Mouse (Mus musculus): ENCODE measurements around the gene Zbtb16. TPM values are rescaled to one million over a fixed set of nuclear protein-coding genes. Genes with fewer than 3 reads are reported as not detected.

The Zbtb16 gene
- polyA plus RNA-seq, 1 experiment from 2014 or later, result 1.00 TPM

- WGBS, result 53% methylated on average over 12 of the region's 12 CpGs
- peak overlapping the region; percentile 77 for H3K4me2 ChIP-seq
- no peak overlapping the region for H3K4me3 ChIP-seq
- H3K9me3 ChIP-seq (replicated peaks), result peaks cover 7% of the 10 kb centered on the region
- no peak overlapping the region for H3K27ac ChIP-seq (ENCODE audit: poor library complexity, severe bottlenecking)
- H3K36me3 ChIP-seq, result no peaks in the 10 kb centered on the region
- no peak overlapping the region for H3K9ac ChIP-seq
- peaks cover 25% of the 10 kb centered on the region for H3K4me1 ChIP-seq (replicated peaks)
- ATAC-seq (ENCODE audit: insufficient number of reproducible peaks, low FRiP score), result no peak
- peaks cover 21% of the 10 kb centered on the region for H3K27me3 ChIP-seq (replicated peaks)
Measured at GRCm38 (mm10) chr9:48648285-48649097, 187.5 kb downstream of the Zbtb16 start.

GRCm38 (mm10) chr9:48647648-48648284 lies 188.3 kb downstream of the Zbtb16 start:
- peaks cover 25% of the 10 kb centered on the region for H3K4me1 ChIP-seq (replicated peaks)
- no peak overlapping the region for H3K27ac ChIP-seq (ENCODE audit: poor library complexity, severe bottlenecking)
- H3K9me3 ChIP-seq (replicated peaks), result peaks cover 7% of the 10 kb centered on the region
- H3K9ac ChIP-seq, result no peak overlapping the region
- H3K4me2 ChIP-seq, result no peak overlapping the region
- no peak overlapping the region for H3K4me3 ChIP-seq
- no peak for ATAC-seq (ENCODE audit: insufficient number of reproducible peaks, low FRiP score)
- peaks cover 21% of the 10 kb centered on the region for H3K27me3 ChIP-seq (replicated peaks)
- H3K36me3 ChIP-seq, result no peaks in the 10 kb centered on the region
- 37% methylated on average over 10 of the region's 10 CpGs for WGBS

- H3K27ac ChIP-seq (ENCODE audit: poor library complexity, severe bottlenecking), result no peak overlapping the region
- H3K36me3 ChIP-seq, result no peaks in the 10 kb centered on the region
- H3K9ac ChIP-seq, result no peak overlapping the region
- no peak for ATAC-seq (ENCODE audit: insufficient number of reproducible peaks, low FRiP score)
- H3K4me2 ChIP-seq, result no peak overlapping the region
- peaks cover 25% of the 10 kb centered on the region for H3K4me1 ChIP-seq (replicated peaks)
- no peak overlapping the region for H3K4me3 ChIP-seq
- WGBS, result 49% methylated on average over 16 of the region's 16 CpGs
- H3K9me3 ChIP-seq (replicated peaks), result peaks cover 7% of the 10 kb centered on the region
- peaks cover 21% of the 10 kb centered on the region for H3K27me3 ChIP-seq (replicated peaks)
Measured at GRCm38 (mm10) chr9:48646781-48647647, 189.0 kb downstream of the Zbtb16 start.

- Histone ChIP-seq H3K4me3 (no peak overlapping the region), H3K27me3 (replicated peaks) (peaks cover 23% of the 10 kb centered on the region), H3K27ac (ENCODE audit: poor library complexity, severe bottlenecking) (no peak overlapping the region), H3K4me1 (replicated peaks) (peaks cover 25% of the 10 kb centered on the region), H3K9me3 (replicated peaks) (peaks cover 7% of the 10 kb centered on the region), H3K36me3 (no peaks in the 10 kb centered on the region), H3K4me2 (no peak overlapping the region), H3K9ac (no peak overlapping the region)
- ATAC-seq (ENCODE audit: insufficient number of reproducible peaks, low FRiP score), result no peak
- WGBS, result 25% methylated on average over 4 of the region's 4 CpGs
Measured at GRCm38 (mm10) chr9:48646251-48646650, 189.8 kb downstream of the Zbtb16 start.

- no peak for ATAC-seq (ENCODE audit: insufficient number of reproducible peaks, low FRiP score)
- Histone ChIP-seq H3K27me3 (replicated peaks) (peaks cover 24% of the 10 kb centered on the region), H3K9ac (no peak overlapping the region), H3K36me3 (no peaks in the 10 kb centered on the region), H3K4me2 (no peak overlapping the region), H3K27ac (ENCODE audit: poor library complexity, severe bottlenecking) (no peak overlapping the region), H3K4me1 (replicated peaks) (peaks cover 25% of the 10 kb centered on the region), H3K9me3 (replicated peaks) (peaks cover 7% of the 10 kb centered on the region), H3K4me3 (no peak overlapping the region)
- 58% methylated on average over 4 of the region's 4 CpGs for WGBS
Measured at GRCm38 (mm10) chr9:48645648-48646126, 190.3 kb downstream of the Zbtb16 start.

- no peak for ATAC-seq (ENCODE audit: insufficient number of reproducible peaks, low FRiP score)
- H3K4me2 ChIP-seq, result no peak overlapping the region
Measured at GRCm38 (mm10) chr9:48644926-48645647, 190.9 kb downstream of the Zbtb16 start.

GRCm38 (mm10) chr9:48644376-48644775 lies 191.6 kb downstream of the Zbtb16 start:
- WGBS, result 70% methylated on average over 3 of the region's 3 CpGs
- ATAC-seq (ENCODE audit: insufficient number of reproducible peaks, low FRiP score), result no peak
- H3K4me2 ChIP-seq, result no peak overlapping the region
- H3K9ac ChIP-seq, result no peak overlapping the region
- no peaks in the 10 kb centered on the region for H3K36me3 ChIP-seq
- H3K4me3 ChIP-seq, result no peak overlapping the region
- peaks cover 7% of the 10 kb centered on the region for H3K9me3 ChIP-seq (replicated peaks)
- H3K27ac ChIP-seq (ENCODE audit: poor library complexity, severe bottlenecking), result no peak overlapping the region
- peaks cover 16% of the 10 kb centered on the region for H3K4me1 ChIP-seq (replicated peaks)
- H3K27me3 ChIP-seq (replicated peaks), result peaks cover 24% of the 10 kb centered on the region

More at GRCm38 (mm10) chr9:48644926-48645647, 190.9 kb downstream of the Zbtb16 start:
- Histone ChIP-seq H3K4me3 (no peak overlapping the region), H3K4me1 (replicated peaks) (peaks cover 21% of the 10 kb centered on the region), H3K27ac (ENCODE audit: poor library complexity, severe bottlenecking) (no peak overlapping the region), H3K36me3 (no peaks in the 10 kb centered on the region), H3K27me3 (replicated peaks) (peaks cover 24% of the 10 kb centered on the region), H3K9me3 (replicated peaks) (peaks cover 7% of the 10 kb centered on the region), H3K9ac (no peak overlapping the region)
- WGBS, result 40% methylated on average over 13 of the region's 13 CpGs

- H3K27me3 ChIP-seq (replicated peaks), result peaks cover 20% of the 10 kb centered on the region
- peaks cover 7% of the 10 kb centered on the region for H3K9me3 ChIP-seq (replicated peaks)
- H3K36me3 ChIP-seq, result no peaks in the 10 kb centered on the region
- no peak overlapping the region for H3K9ac ChIP-seq
- no peak overlapping the region for H3K4me3 ChIP-seq
- no peak for ATAC-seq (ENCODE audit: insufficient number of reproducible peaks, low FRiP score)
- 84% methylated on average over 8 of the region's 8 CpGs for WGBS
- H3K4me2 ChIP-seq, result no peak overlapping the region
- H3K4me1 ChIP-seq (replicated peaks), result no peaks in the 10 kb centered on the region
- no peak overlapping the region for H3K27ac ChIP-seq (ENCODE audit: poor library complexity, severe bottlenecking)
Measured at GRCm38 (mm10) chr9:48641636-48642035, 194.4 kb downstream of the Zbtb16 start.

- Histone ChIP-seq H3K9ac (no peak overlapping the region), H3K36me3 (no peaks in the 10 kb centered on the region), H3K9me3 (replicated peaks) (peaks cover 7% of the 10 kb centered on the region), H3K4me2 (no peak overlapping the region), H3K27ac (ENCODE audit: poor library complexity, severe bottlenecking) (no peak overlapping the region), H3K4me1 (replicated peaks) (no peaks in the 10 kb centered on the region), H3K4me3 (no peak overlapping the region), H3K27me3 (replicated peaks) (peaks cover 25% of the 10 kb centered on the region)
- ATAC-seq (ENCODE audit: insufficient number of reproducible peaks, low FRiP score), result no peak
- 72% methylated on average over 8 of the region's 8 CpGs for WGBS
Measured at GRCm38 (mm10) chr9:48640881-48641280, 195.1 kb downstream of the Zbtb16 start.

- Histone ChIP-seq H3K9me3 (replicated peaks) (no peaks in the 10 kb centered on the region), H3K36me3 (no peaks in the 10 kb centered on the region), H3K4me3 (no peak overlapping the region), H3K27ac (ENCODE audit: poor library complexity, severe bottlenecking) (no peak overlapping the region), H3K27me3 (replicated peaks) (peaks cover 30% of the 10 kb centered on the region), H3K9ac (no peak overlapping the region), H3K4me2 (no peak overlapping the region), H3K4me1 (replicated peaks) (no peaks in the 10 kb centered on the region)
- ATAC-seq (ENCODE audit: insufficient number of reproducible peaks, low FRiP score), result no peak
- 55% methylated on average over 15 of the region's 15 CpGs for WGBS
Measured at GRCm38 (mm10) chr9:48638176-48638803, 197.7 kb downstream of the Zbtb16 start.

Data from heart, embryonic 12.5 days (tissue).